Mouse (Mus musculus): ENCODE measurements at regions not wholly inside any gene's neighbourhood (a gene's known extent, or its start where the extent isn't known, plus 50 kb on each side); places are given as distances from the start of the nearest gene placed in this dataset.
"Not testable (repeated sequence)": the region's sequence is repeated elsewhere in the genome, so short reads cannot be mapped to it uniquely, and the experiment has no call there.

GRCm38 (mm10) chr1:107677404-107677803, 87.6 kb downstream of the Serpinb8 start:
- DNase-seq (ENCODE audit: extremely low spot score) = no peak

GRCm38 (mm10) chr1:107696858-107697257, 107.1 kb downstream of the Serpinb8 start:
- DNase-seq (ENCODE audit: extremely low spot score) = peak; percentile 15

- DNase-seq (ENCODE audit: extremely low spot score) = no peak
These were observed 116.3 kb downstream of the Serpinb8 start for GRCm38 (mm10) chr1:107706108-107706548.

- no peak for DNase-seq (ENCODE audit: extremely low spot score)
These were observed 118.8 kb downstream of the Serpinb8 start for GRCm38 (mm10) chr1:107708601-107709000.

GRCm38 (mm10) chr1:107714869-107715268, 125.1 kb downstream of the Serpinb8 start:
- DNase-seq (ENCODE audit: extremely low spot score) = no peak

- no peak for DNase-seq (ENCODE audit: extremely low spot score)
These were observed 129.5 kb downstream of the Serpinb8 start for GRCm38 (mm10) chr1:107719304-107719703.

- DNase-seq (ENCODE audit: extremely low spot score) = no peak
These were observed 138.5 kb downstream of the Serpinb8 start for GRCm38 (mm10) chr1:107728113-107728839.

- DNase-seq (ENCODE audit: extremely low spot score) = no peak
These were observed 175.5 kb downstream of the Serpinb8 start for GRCm38 (mm10) chr1:107765307-107765706.

GRCm38 (mm10) chr1:107767198-107767947, 177.6 kb downstream of the Serpinb8 start:
- no peak for DNase-seq (ENCODE audit: extremely low spot score)

GRCm38 (mm10) chr1:107772967-107773366, 183.2 kb downstream of the Serpinb8 start:
- DNase-seq (ENCODE audit: extremely low spot score) = no peak

- DNase-seq (ENCODE audit: extremely low spot score) = no peak
These were observed 193.3 kb downstream of the Serpinb8 start for GRCm38 (mm10) chr1:107783079-107783478.

- no peak for DNase-seq (ENCODE audit: extremely low spot score)
These were observed 216.0 kb downstream of the Serpinb8 start for GRCm38 (mm10) chr1:107805823-107806222.

- not testable (repeated sequence) for DNase-seq (ENCODE audit: extremely low spot score)
These were observed 217.6 kb downstream of the Serpinb8 start for GRCm38 (mm10) chr1:107807367-107807766.

GRCm38 (mm10) chr1:107811136-107811535, 221.3 kb downstream of the Serpinb8 start:
- DNase-seq (ENCODE audit: extremely low spot score) = no peak

GRCm38 (mm10) chr1:107811859-107812258, 222.1 kb downstream of the Serpinb8 start:
- no peak for DNase-seq (ENCODE audit: extremely low spot score)

GRCm38 (mm10) chr1:107837877-107838276, 248.1 kb downstream of the Serpinb8 start:
- DNase-seq (ENCODE audit: extremely low spot score) = no peak

GRCm38 (mm10) chr1:107852386-107852785, 262.6 kb downstream of the Serpinb8 start:
- DNase-seq (ENCODE audit: extremely low spot score) = no peak

- DNase-seq (ENCODE audit: extremely low spot score) = no peak
These were observed 263.2 kb downstream of the Serpinb8 start for GRCm38 (mm10) chr1:107853001-107853400.

GRCm38 (mm10) chr1:107897743-107898437, 308.1 kb downstream of the Serpinb8 start:
- DNase-seq (ENCODE audit: extremely low spot score) = no peak

GRCm38 (mm10) chr1:107899261-107899660, 309.5 kb downstream of the Serpinb8 start:
- no peak for DNase-seq (ENCODE audit: extremely low spot score)

GRCm38 (mm10) chr1:107900449-107900848, 310.6 kb downstream of the Serpinb8 start:
- no peak for DNase-seq (ENCODE audit: extremely low spot score)

- no peak for DNase-seq (ENCODE audit: extremely low spot score)
These were observed 311.1 kb downstream of the Serpinb8 start for GRCm38 (mm10) chr1:107900913-107901312.

Measured in embryo, embryonic 9.5 days (tissue).